Mouse (Mus musculus) kidney, postnatal 0 days (tissue): Measurements from ENCODE around the gene Btbd2. TPM values are rescaled to one million over a fixed set of nuclear protein-coding genes. Genes with fewer than 3 reads are reported as not detected.
"Not testable (repeated sequence)": the region's sequence is repeated elsewhere in the genome, so short reads cannot be mapped to it uniquely, and the experiment has no call there.

Experiments
- ATAC-seq: fragments of 200-750 bp; cut with Nextera tagmentation; replicated peaks from 2 replicates; pipeline ENCODE4 v1.8.0; 2017; ENCODE audit warnings: low read depth, moderate number of reproducible peaks, moderate TSS enrichment, moderate library complexity; ENCODE audit not compliant: low FRiP score
- DNase-seq: peaks from one replicate; pipeline ENCODE4 v3.0.0-alpha.2; 2016; ENCODE audit warnings: low spot score
- H3K27ac ChIP-seq: fragments of 300-500 bp; sonication (generic); 2 replicates; pipeline ENCODE4 v1.5.1; 2014; ENCODE audit warnings: mild to moderate bottlenecking
- H3K27me3 ChIP-seq: fragments of 300-500 bp; sonication (generic); 2 replicates; pipeline ENCODE4 v1.6.1; 2014; ENCODE audit warnings: low read length, mixed read lengths; ENCODE audit not compliant: insufficient read depth
- H3K36me3 ChIP-seq: fragments of 300-500 bp; sonication (generic); 2 replicates; pipeline ENCODE4 v1.6.1; 2014; ENCODE audit warnings: low read length, mixed read lengths; ENCODE audit not compliant: insufficient read depth
- H3K4me1 ChIP-seq: fragments of 300-500 bp; sonication (generic); replicated peaks from 2 replicates; pipeline ENCODE4 v1.6.1; 2014; ENCODE audit warnings: antibody characterized with exemption, low read length, mixed read lengths; ENCODE audit not compliant: insufficient read depth
- H3K4me2 ChIP-seq: fragments of 300-500 bp; sonication (generic); 2 replicates; pipeline ENCODE4 v1.6.1; 2014; ENCODE audit warnings: mild to moderate bottlenecking, low read length, moderate library complexity, mixed read lengths
- H3K4me3 ChIP-seq: fragments of 300-500 bp; sonication (generic); replicated peaks from 2 replicates; pipeline ENCODE4 v1.5.1; 2014; ENCODE audit warnings: low read depth, low read length
- H3K9ac ChIP-seq: fragments of 300-500 bp; sonication (generic); 2 replicates; pipeline ENCODE4 v1.6.1; 2014; ENCODE audit warnings: low read depth, low read length
- H3K9me3 ChIP-seq: fragments of 300-500 bp; sonication (generic); replicated peaks from 2 replicates; pipeline ENCODE4 v1.6.1; 2016; ENCODE audit warnings: low read length, inconsistent platforms, mixed read lengths
- CTCF ChIP-seq: IDR thresholded peaks from 2 replicates; pipeline ENCODE4 v1.5.1; 2016; ENCODE audit warnings: antibody characterized with exemption, low read depth, mild to moderate bottlenecking, moderate library complexity
- WGBS: fragments of 180-500 bp; shearing (Covaris S2); extraction: QIAGEN DNeasy Blood & Tissue Kit; methylation state at CpG from one replicate; pipeline ENCODE4 v1.1.7; 2014; 5-methylcytosine and 5-hydroxymethylcytosine counted together
- polyA plus RNA-seq: library from polyadenylated mRNA; unstranded; fragments of >200 nt; fragmentation: Nextera tagmentation; extraction: Ambion mirVana; gene quantifications from 2 replicates; pipeline ENCODE4 v1.2.1, GENCODE M21; 2015

Btbd2 gene
- polyA plus RNA-seq, 1 experiment from 2014 or later = 62.7 TPM

DNA sequence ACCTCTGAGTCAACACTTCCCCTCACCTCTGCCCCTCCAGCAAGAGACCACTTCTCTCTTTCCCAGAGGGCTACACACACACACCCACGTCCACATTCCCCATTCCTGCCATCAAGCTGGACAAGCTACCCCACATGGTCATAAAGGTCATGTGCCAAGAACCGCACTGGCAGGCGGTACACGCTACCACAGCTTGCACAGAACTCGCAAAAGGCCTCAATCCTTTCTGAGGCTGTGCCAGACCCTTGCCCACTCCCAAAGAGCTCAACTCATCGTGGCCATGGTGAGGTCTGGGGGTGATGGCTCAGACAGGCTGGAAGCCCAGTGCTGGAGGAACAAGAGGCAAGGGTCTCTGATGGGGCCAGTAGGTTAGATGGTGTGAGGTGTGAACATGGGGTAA lies 2.0 kb downstream of the Btbd2 start:
- no peaks in the 10 kb centered on the region for H3K27me3 ChIP-seq
- DNase-seq (no peak), ATAC-seq (no peak)
- H3K9ac ChIP-seq = 0 out of 2 replicates have a peak overlapping the region, but pooled peaks have one; percentile 91
- no peak overlapping the region for H3K4me3 ChIP-seq
- no peak for TF ChIP-seq CTCF
- 75% methylated on average over 6 of the region's 6 CpGs for WGBS
- peak overlapping the region; percentile 94 for H3K4me2 ChIP-seq
- no peak overlapping the region for H3K27ac ChIP-seq
- peaks cover 20% of the 10 kb centered on the region; the same call in 1 of the 2 replicates for H3K4me1 ChIP-seq
- H3K36me3 ChIP-seq = 0 out of 2 replicates have a peak, but pooled peaks cover 3% of the 10 kb centered on the region
- no peaks in the 10 kb centered on the region for H3K9me3 ChIP-seq

DNA sequence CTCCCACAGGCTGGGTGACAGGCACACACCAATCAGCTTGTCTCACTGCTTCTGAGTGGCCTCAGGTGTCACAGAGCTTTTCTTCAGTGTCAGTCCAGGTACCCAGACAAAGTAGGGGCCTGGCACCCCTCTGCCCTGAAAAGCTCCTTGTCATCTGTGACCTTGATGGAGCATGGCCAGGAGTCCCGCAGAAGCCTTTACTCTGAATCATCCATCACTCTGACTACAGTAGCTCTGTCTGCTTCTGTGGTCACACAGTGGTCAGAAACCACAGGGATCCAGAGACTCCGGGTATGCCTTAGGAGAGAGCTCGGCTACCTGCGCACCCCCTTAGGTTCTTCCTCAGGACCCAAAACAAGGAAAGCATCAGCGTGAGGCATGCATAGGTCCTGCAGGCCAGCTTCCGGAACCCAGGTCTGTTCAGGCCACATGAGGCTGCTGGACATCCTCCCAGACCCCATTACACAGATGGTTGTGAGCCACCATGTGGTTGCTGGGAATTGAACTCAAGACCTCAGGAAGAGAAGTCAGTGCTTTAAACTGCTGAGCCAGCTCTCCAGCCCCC lies 3.6 kb downstream of the Btbd2 start:
- no peak overlapping the region for H3K4me2 ChIP-seq
- ATAC-seq = no peak

DNA sequence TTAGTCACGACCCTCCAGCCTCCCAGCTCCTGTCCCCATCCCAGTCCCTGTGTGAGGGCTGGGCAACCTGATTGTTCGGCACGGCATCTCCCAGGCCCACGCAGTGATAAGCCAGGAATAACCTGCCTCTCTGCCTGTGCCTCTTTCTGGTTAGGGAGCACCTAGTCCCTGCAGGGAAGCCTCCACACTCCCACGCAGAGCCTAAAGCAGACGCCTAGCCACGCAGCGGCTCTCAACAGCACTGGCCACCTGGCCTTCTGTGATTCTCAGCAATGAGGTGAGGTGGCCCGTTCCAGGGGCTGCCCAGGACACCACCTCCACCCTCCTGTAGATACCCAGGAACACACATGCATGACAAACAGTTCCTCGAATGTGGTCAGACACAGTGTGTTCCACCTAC lies 6.5 kb downstream of the Btbd2 start:
- no peak overlapping the region for H3K27ac ChIP-seq
- no peak overlapping the region for H3K9ac ChIP-seq
- DNase-seq (no peak), ATAC-seq (no peak)
- no peaks in the 10 kb centered on the region for H3K27me3 ChIP-seq
- peaks cover 7% of the 10 kb centered on the region; the same call in 1 of the 2 replicates for H3K36me3 ChIP-seq
- 81% methylated on average over 10 of the region's 10 CpGs for WGBS
- no peaks in the 10 kb centered on the region for H3K9me3 ChIP-seq
- no peak overlapping the region for H3K4me2 ChIP-seq
- H3K4me1 ChIP-seq = peaks cover 14% of the 10 kb centered on the region; the same call in 1 of the 2 replicates
- H3K4me3 ChIP-seq = no peak overlapping the region
- no peak for TF ChIP-seq CTCF

More for the DNA sequence above, 3.6 kb downstream of the Btbd2 start:
- H3K9ac ChIP-seq = 0 out of 2 replicates have a peak overlapping the region, but pooled peaks have one; percentile 23
- H3K27ac ChIP-seq = 0 out of 2 replicates have a peak overlapping the region, but pooled peaks have one; percentile 13
- H3K36me3 ChIP-seq = 0 out of 2 replicates have a peak, but pooled peaks cover 6% of the 10 kb centered on the region
- H3K4me1 ChIP-seq = peaks cover 21% of the 10 kb centered on the region; the same call in 1 of the 2 replicates
- whole genome bisulfite sequencing = 78% methylated on average over 6 of the region's 6 CpGs
- no peak for DNase-seq
- H3K27me3 ChIP-seq = no peaks in the 10 kb centered on the region
- no peaks in the 10 kb centered on the region for H3K9me3 ChIP-seq
- no peak overlapping the region for H3K4me3 ChIP-seq
- TF ChIP-seq CTCF = no peak

DNA sequence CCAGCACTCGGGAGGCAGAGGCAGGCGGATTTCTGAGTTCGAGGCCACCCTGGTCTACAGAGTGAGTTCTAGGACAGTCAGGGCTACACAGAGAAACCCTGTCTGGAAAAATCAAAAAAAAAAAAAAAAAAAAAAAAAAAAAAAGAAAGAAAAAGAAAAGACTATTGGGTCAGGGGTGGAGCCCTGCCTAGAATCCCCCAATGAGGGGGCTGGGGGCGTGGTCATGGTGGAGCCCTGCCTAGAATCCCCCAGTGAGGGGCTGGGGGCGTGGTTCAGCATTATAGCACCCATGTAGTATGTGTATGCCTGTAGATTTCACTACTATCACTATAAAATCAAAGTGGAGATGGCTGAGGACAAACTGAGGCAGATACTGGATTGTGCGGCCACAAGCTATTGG lies 7.0 kb downstream of the Btbd2 start:
- WGBS = 91% methylated on average over 6 of the region's 6 CpGs
- not testable (repeated sequence) for H3K27ac ChIP-seq, H3K9me3 ChIP-seq, H3K27me3 ChIP-seq, ATAC-seq, H3K4me2 ChIP-seq, H3K9ac ChIP-seq, DNase-seq, H3K4me3 ChIP-seq, H3K4me1 ChIP-seq
- peaks cover 11% of the 10 kb centered on the region; the same call in 1 of the 2 replicates for H3K36me3 ChIP-seq

DNA sequence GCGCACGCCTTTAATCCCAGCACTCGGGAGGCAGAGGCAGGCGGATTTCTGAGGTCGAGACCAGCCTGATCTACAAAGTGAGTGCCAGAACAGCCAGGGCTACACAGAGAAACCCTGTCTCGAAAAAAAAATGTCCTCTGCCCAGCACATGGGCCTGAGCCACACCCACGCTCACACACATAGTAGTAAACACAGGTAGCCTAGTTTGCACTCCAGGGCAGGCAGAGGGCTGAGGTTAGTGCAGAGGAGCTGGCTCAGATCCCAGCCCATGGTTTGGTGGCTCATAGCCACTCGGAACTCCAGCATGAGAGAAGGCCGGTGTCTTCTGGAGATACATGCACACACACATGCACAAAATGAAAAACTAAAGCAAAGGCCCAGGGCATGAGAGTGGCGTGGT lies 9.9 kb downstream of the Btbd2 start:
- 89% methylated on average over 10 of the region's 10 CpGs for WGBS
- Histone ChIP-seq H3K4me3 (no peak overlapping the region), H3K9me3 (no peaks in the 10 kb centered on the region), H3K27ac (no peak overlapping the region), H3K4me2 (no peak overlapping the region), H3K9ac (no peak overlapping the region), H3K36me3 (peaks cover 33% of the 10 kb centered on the region), H3K4me1 (0 out of 2 replicates have a peak, but pooled peaks cover 5% of the 10 kb centered on the region), H3K27me3 (no peaks in the 10 kb centered on the region)
- no peak for TF ChIP-seq CTCF
- ATAC-seq = no peak
- DNase-seq = no peak

DNA sequence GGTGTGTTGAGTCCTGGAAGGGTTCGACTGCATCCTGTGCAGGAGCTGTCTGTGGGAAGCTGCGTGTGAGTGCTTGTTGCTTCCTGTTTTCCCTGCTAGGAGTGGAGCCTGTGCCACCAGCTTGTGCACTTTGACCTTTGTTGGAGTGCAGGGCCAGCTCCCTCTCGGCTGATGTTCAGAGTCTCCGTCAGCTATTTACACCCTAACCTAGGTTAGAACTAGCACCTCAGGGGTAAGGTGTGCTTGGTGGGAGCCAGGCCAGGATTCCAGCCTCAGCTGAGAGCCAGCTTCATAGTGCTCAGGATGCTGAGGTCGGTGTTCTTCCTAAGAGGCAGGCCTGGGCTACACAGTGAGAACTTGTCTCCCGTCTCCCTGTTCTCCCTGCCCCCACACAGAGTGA lies 21.5 kb downstream of the Btbd2 start:
- no peaks in the 10 kb centered on the region for H3K27me3 ChIP-seq
- no peak overlapping the region for H3K27ac ChIP-seq
- no peak overlapping the region for H3K9ac ChIP-seq
- peak; percentile 7; the same call in 1 of the 2 replicates for ATAC-seq
- DNase-seq = no peak
- no peak overlapping the region for H3K4me2 ChIP-seq
- H3K9me3 ChIP-seq = no peaks in the 10 kb centered on the region
- H3K4me1 ChIP-seq = no peaks in the 10 kb centered on the region
- WGBS = 66% methylated on average over 6 of the region's 6 CpGs
- H3K36me3 ChIP-seq = peaks cover 56% of the 10 kb centered on the region
- no peak for TF ChIP-seq CTCF
- no peak overlapping the region for H3K4me3 ChIP-seq

DNA sequence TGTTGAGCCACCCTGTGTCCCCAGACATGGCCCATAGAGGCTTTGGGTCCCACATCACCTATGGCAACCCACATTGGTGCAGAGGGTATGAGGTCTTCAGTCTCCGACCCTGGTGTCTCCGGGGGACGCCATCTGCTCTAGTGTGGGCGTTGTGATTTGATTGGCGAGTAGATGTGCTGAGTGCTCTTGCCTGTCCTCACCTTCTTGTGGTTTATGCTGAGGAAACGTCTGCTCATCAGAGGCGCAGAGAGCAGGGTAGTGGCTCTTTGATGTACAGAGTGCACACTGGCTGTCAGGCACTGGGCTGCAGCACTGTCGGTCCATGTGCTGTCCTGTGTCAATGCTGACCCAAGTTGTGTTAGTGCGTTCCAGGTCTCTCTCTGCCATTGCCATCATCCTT lies 27.9 kb downstream of the Btbd2 start:
- no peak for DNase-seq
- 0 out of 2 replicates have a peak overlapping the region, but pooled peaks have one; percentile 31 for H3K9ac ChIP-seq
- H3K4me1 ChIP-seq = peaks cover 31% of the 10 kb centered on the region; the same call in 1 of the 2 replicates

More for the DNA sequence above, 27.9 kb downstream of the Btbd2 start:
- Histone ChIP-seq H3K4me3 (no peak overlapping the region), H3K9me3 (no peaks in the 10 kb centered on the region), H3K27me3 (no peaks in the 10 kb centered on the region), H3K4me2 (no peak overlapping the region), H3K36me3 (peaks cover 3% of the 10 kb centered on the region; the same call in 1 of the 2 replicates), H3K27ac (0 out of 2 replicates have a peak overlapping the region, but pooled peaks have one; percentile 5)
- TF ChIP-seq CTCF = no peak
- no peak for ATAC-seq
- WGBS = 80% methylated on average over 9 of the region's 9 CpGs
